Mouse (Mus musculus): ENCODE measurements around the gene Zic5. TPM values are rescaled to one million over a fixed set of nuclear protein-coding genes. Genes with fewer than 3 reads are reported as not detected.

Zic5 gene
- polyA plus RNA-seq, 2 experiments from 2014 or later: not detected

- no peak for ATAC-seq
These were observed 38.3 kb downstream of the Zic5 start for GRCm38 (mm10) chr14:122427204-122427560.

- ATAC-seq: no peak
These were observed 38.8 kb downstream of the Zic5 start for GRCm38 (mm10) chr14:122426529-122427203.

- ATAC-seq: no peak
These were observed 41.0 kb downstream of the Zic5 start for GRCm38 (mm10) chr14:122424441-122424840.

DNA sequence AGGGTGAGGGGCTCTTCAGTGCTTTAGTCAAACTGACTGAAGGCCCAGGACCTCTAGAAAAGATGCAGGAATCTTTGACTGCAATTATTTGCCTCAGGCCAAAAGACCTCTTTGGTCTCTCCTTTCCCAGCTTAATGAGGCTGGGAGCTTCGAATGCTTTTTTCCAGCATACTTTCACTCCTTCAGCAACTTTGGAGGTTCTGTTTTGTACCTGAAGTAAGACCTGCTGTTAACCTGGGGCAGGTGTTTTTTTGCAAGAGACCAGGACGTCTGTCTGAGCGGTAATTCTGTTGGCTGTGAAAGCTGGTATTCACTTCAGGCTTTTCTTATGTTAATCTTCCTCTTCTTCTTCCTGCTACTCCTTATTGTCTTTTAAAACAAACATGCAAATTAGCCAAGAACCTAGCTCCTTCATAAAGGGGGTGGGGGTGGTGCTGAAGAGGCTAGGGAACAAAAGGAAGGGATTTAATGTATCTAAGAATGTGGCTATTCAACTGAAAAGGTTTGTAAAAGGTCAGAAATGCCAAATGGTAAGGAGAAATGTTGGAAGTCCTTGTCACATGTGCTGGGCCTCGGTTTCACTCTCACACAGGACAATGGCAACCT is 49.2 kb downstream of the Zic5 start:
- no peak for ATAC-seq

GRCm38 (mm10) chr14:122414786-122415185 is 50.7 kb downstream of the Zic5 start:
- ATAC-seq: no peak

GRCm38 (mm10) chr14:122413542-122413928 is 51.9 kb downstream of the Zic5 start:
- no peak for ATAC-seq

DNA sequence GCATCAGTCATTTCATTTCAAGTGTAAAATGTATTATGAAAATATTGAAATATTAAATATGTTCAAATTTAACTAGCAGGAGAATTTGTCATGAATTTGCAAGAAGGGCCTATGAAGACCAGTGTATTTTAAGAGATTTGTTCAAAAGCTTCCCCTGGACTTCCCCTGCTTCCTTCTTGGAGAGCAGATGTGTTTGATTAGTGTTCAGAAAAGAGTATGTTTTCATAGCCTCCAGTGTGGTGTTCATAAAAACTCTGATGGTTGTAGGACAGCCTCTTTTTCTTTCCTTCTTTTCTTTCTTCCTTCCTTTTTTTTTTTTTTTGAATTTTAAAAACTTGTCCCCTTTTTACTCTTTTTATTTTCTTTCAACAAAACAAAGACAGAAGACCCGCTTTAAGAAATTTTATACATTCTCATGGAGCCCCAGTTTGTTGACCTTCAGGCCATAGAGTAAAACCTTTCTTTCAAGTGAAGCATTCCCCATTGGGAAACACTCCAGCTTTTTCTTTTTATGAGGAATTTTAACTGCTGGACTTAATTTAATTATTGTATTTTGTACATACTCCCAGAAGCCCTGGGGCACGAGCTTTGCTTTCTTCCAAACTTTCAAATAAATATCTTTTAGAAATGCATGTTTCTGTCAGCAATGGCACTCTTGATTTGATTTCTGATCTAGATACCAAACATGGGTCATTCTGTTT is 52.5 kb downstream of the Zic5 start:
- ATAC-seq: no peak

Other genes with a start within 250 kb of the Zic5 start
- not detected for gene Gm5089, start 14.6 kb downstream of the Zic5 start, polyA plus RNA-seq (2017; shearing (Covaris generic))
- gene Zic2, start 9.8 kb upstream of the Zic5 start, polyA plus RNA-seq (2017; shearing (Covaris generic)): not detected
- gene Gm10837, start 24.9 kb upstream of the Zic5 start, polyA plus RNA-seq (2017; shearing (Covaris generic)): not detected
- gene Pcca, start 68.6 kb upstream of the Zic5 start, polyA plus RNA-seq (2017; shearing (Covaris generic)): 10 to 100 TPM; 18.7 to 20.9 TPM